Mouse (Mus musculus): ENCODE measurements around the gene Lancl1. TPM values are rescaled to one million over a fixed set of nuclear protein-coding genes. Genes with fewer than 3 reads are reported as not detected.

The Lancl1 gene
- total RNA-seq, 1 experiment = 41.2 TPM

DNA sequence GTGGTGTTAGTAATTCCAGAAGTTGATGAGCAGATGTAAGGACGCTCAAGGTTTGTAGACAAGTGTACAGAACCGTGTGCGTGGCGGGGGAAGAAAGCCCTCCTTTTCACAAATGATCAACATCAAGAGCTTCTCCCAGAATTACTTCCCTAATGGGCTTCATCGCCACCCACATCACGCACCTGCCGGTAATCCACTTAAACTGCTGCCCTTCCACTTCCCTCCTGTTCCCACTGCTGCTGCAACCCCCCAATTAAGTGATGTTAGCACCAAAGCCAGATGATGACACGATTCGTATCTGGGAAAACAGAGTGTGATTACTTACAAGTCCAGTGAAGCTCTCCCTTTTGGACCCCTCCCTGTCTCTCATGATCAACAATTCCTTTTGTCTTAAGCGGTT lies 16.6 kb downstream of the Lancl1 start:
- TF ChIP-seq ZC3H11A (IDR thresholded peaks at IDR 0.05; ENCODE audit: borderline replicate concordance, low read depth, low read length) (no peak), MAFK (IDR thresholded peaks at IDR 0.05; ENCODE audit: insufficient read depth, low read depth, low read length) (no peak), CHD2 (IDR thresholded peaks at IDR 0.05; ENCODE audit: low read depth, low read length) (no peak), ZNF384 (IDR thresholded peaks at IDR 0.05; ENCODE audit: low read depth, low read length) (no peak), HCFC1 (IDR thresholded peaks at IDR 0.05; ENCODE audit: borderline replicate concordance, insufficient read depth, low read length) (no peak)
- Histone ChIP-seq H3K36me3 (ENCODE audit: control insufficient read depth, insufficient read depth, low read length, poor library complexity, severe bottlenecking) (peaks cover 5% of the 10 kb centered on the region), H3K4me1 (ENCODE audit: control insufficient read depth in 2 of 2, insufficient read depth in 2 of 2, low read length in 2 of 2, poor library complexity in 1 of 2) (no peaks in the 10 kb centered on the region), H3K27ac (ENCODE audit: insufficient read depth, low read depth, low read length, poor library complexity, severe bottlenecking) (no peak overlapping the region), H3K4me3 (ENCODE audit: insufficient read depth in 1 of 2, low read depth in 1 of 2, low read length in 2 of 2, poor library complexity in 1 of 2, severe bottlenecking in 1 of 2) (no peak overlapping the region), H3K9ac (ENCODE audit: insufficient read depth, low read depth, low read length, poor library complexity, severe bottlenecking) (no peak overlapping the region), H3K9me3 (ENCODE audit: control insufficient read depth, insufficient read depth, low read depth, low read length) (no peaks in the 10 kb centered on the region)
- DNase-seq (ENCODE audit: low read depth, low spot score) = no peak
- in situ Hi-C loops (cut with MboI; ENCODE audit: low sequenced_read_pairs in 2 of 2, unreplicated experiment in 2 of 2) = no loop called here

DNA sequence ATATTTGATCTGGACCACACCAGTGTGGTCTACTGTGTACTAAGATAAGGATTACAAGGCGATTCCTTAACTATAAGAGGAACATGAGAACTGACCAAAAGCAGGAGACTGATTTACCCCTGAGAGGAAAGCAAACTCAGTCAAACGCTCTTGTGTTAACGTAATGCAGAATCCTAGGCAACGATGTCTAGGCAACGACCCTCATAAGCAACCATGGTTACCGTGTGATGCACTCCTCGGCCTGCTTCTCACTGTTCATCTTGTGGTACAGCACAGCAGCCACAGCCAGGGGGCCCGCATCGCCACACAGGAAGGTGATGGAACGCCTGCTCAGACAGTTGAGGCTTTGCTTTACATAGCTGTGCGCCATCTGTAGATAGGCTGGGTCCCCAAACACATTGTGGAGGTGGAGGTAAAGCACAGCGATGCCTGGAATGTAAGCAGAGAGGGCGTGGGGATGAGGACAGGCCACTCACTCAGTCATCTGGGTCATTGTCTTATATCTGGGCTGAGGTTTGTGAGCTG lies 18.0 kb downstream of the Lancl1 start:
- TF ChIP-seq ZC3H11A (IDR thresholded peaks at IDR 0.05; ENCODE audit: borderline replicate concordance, low read depth, low read length) (no peak), ZNF384 (IDR thresholded peaks at IDR 0.05; ENCODE audit: low read depth, low read length) (no peak), MAFK (IDR thresholded peaks at IDR 0.05; ENCODE audit: insufficient read depth, low read depth, low read length) (no peak), CHD2 (IDR thresholded peaks at IDR 0.05; ENCODE audit: low read depth, low read length) (no peak), HCFC1 (IDR thresholded peaks at IDR 0.05; ENCODE audit: borderline replicate concordance, insufficient read depth, low read length) (no peak)
- Histone ChIP-seq H3K4me3 (ENCODE audit: insufficient read depth in 1 of 2, low read depth in 1 of 2, low read length in 2 of 2, poor library complexity in 1 of 2, severe bottlenecking in 1 of 2) (no peak overlapping the region), H3K27ac (ENCODE audit: insufficient read depth, low read depth, low read length, poor library complexity, severe bottlenecking) (no peak overlapping the region), H3K9me3 (ENCODE audit: control insufficient read depth, insufficient read depth, low read depth, low read length) (no peaks in the 10 kb centered on the region), H3K36me3 (ENCODE audit: control insufficient read depth, insufficient read depth, low read length, poor library complexity, severe bottlenecking) (peaks cover 5% of the 10 kb centered on the region), H3K9ac (ENCODE audit: insufficient read depth, low read depth, low read length, poor library complexity, severe bottlenecking) (no peak overlapping the region), H3K4me1 (ENCODE audit: control insufficient read depth in 2 of 2, insufficient read depth in 2 of 2, low read length in 2 of 2, poor library complexity in 1 of 2) (no peaks in the 10 kb centered on the region)
- DNase-seq (ENCODE audit: low read depth, low spot score) = no peak
- in situ Hi-C loops (cut with MboI; ENCODE audit: low sequenced_read_pairs in 2 of 2, unreplicated experiment in 2 of 2) = no loop called here

DNA sequence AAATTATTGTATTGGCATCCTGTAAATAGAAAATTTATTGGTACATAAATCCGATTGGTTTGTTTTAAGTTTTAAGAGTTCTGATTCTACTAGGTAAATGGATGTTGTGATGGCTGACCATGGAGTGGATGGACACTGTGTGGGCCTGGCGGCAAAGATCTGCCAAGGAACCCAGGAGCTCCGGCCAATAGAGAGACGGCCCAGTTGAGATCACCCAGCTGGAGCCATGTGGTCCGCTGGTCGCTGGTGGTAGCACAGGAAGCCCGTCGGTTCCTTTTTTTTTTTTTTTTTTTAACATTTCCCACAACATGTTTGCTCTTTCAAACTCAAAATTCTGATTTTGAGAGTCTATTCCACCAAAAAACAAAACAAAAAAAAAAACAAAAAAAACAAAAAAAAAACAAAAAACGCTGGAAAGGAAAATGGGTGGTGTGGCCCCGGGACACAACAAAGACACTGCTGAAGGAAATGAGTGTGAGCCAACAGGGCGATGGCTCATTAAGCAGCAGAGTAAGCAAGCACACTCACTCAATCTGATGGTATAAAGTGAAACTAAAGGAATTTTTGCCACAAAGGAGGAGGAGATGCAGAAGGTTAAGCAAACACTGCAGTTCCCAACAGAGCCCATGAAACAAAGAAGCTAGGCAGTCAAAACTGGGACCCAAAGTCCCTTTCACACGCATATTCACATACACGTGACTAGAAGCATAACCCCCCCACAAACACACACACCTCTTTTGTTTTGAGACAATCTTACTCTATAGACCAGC lies 21.4 kb downstream of the Lancl1 start:
- Histone ChIP-seq H3K9me3 (ENCODE audit: control insufficient read depth, insufficient read depth, low read depth, low read length) (no peaks in the 10 kb centered on the region), H3K27ac (ENCODE audit: insufficient read depth, low read depth, low read length, poor library complexity, severe bottlenecking) (no peak overlapping the region), H3K4me3 (ENCODE audit: insufficient read depth in 1 of 2, low read depth in 1 of 2, low read length in 2 of 2, poor library complexity in 1 of 2, severe bottlenecking in 1 of 2) (no peak overlapping the region), H3K4me1 (ENCODE audit: control insufficient read depth in 2 of 2, insufficient read depth in 2 of 2, low read length in 2 of 2, poor library complexity in 1 of 2) (no peaks in the 10 kb centered on the region), H3K9ac (ENCODE audit: insufficient read depth, low read depth, low read length, poor library complexity, severe bottlenecking) (no peak overlapping the region), H3K36me3 (ENCODE audit: control insufficient read depth, insufficient read depth, low read length, poor library complexity, severe bottlenecking) (peaks cover 3% of the 10 kb centered on the region)
- no peak for DNase-seq (ENCODE audit: low read depth, low spot score)
- in situ Hi-C loops (cut with MboI; ENCODE audit: low sequenced_read_pairs in 2 of 2, unreplicated experiment in 2 of 2) = no loop called here
- TF ChIP-seq ZNF384 (IDR thresholded peaks at IDR 0.05; ENCODE audit: low read depth, low read length) (no peak), CHD2 (IDR thresholded peaks at IDR 0.05; ENCODE audit: low read depth, low read length) (no peak), MAFK (IDR thresholded peaks at IDR 0.05; ENCODE audit: insufficient read depth, low read depth, low read length) (no peak)

DNA sequence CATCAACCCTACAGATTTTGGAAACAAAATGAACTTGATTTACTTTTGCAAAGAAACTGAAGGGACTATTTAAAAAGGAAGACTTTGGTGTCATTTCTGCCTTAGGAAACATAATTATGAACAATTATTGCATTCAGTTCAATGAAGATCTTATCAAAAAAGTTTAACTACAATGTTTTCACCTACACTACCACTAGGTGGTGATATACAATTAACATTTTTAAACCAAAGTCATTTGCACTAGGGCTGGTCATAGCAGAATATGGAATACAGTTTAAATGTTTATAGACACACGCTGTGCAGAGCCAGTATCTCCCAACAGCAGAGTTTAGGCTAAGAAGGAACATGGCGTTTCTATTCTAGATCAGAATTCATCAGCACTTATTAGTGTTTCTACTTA lies 24.5 kb downstream of the Lancl1 start:
- in situ Hi-C loops (cut with MboI; ENCODE audit: low sequenced_read_pairs in 2 of 2, unreplicated experiment in 2 of 2) = no loop called here

More for the DNA sequence above, 24.5 kb downstream of the Lancl1 start:
- Histone ChIP-seq H3K4me1 (ENCODE audit: control insufficient read depth in 2 of 2, insufficient read depth in 2 of 2, low read length in 2 of 2, poor library complexity in 1 of 2) (no peaks in the 10 kb centered on the region), H3K9me3 (ENCODE audit: control insufficient read depth, insufficient read depth, low read depth, low read length) (no peaks in the 10 kb centered on the region), H3K27ac (ENCODE audit: insufficient read depth, low read depth, low read length, poor library complexity, severe bottlenecking) (no peak overlapping the region), H3K36me3 (ENCODE audit: control insufficient read depth, insufficient read depth, low read length, poor library complexity, severe bottlenecking) (no peaks in the 10 kb centered on the region; the same call in 1 of the 2 replicates), H3K4me3 (ENCODE audit: insufficient read depth in 1 of 2, low read depth in 1 of 2, low read length in 2 of 2, poor library complexity in 1 of 2, severe bottlenecking in 1 of 2) (no peak overlapping the region), H3K9ac (ENCODE audit: insufficient read depth, low read depth, low read length, poor library complexity, severe bottlenecking) (no peak overlapping the region)
- DNase-seq (ENCODE audit: low read depth, low spot score) = no peak
- TF ChIP-seq MAFK (IDR thresholded peaks at IDR 0.05; ENCODE audit: insufficient read depth, low read depth, low read length) (no peak), CHD2 (IDR thresholded peaks at IDR 0.05; ENCODE audit: low read depth, low read length) (no peak), HCFC1 (IDR thresholded peaks at IDR 0.05; ENCODE audit: borderline replicate concordance, insufficient read depth, low read length) (no peak), ZC3H11A (IDR thresholded peaks at IDR 0.05; ENCODE audit: borderline replicate concordance, low read depth, low read length) (no peak), ZNF384 (IDR thresholded peaks at IDR 0.05; ENCODE audit: low read depth, low read length) (no peak)

Data from ES-E14 (cell line).